Comparison of ENCODE assay signal across 9 mouse cellular contexts in genomic region chr8:120332379-120333229, GRCm38 (mm10).
DNase-seq lines count a peak whose midpoint lies in the region; TF ChIP-seq lines count a peak whose summit lies in the region.
"Had no signal": no experiment of that assay in that cellular context is flagged by ENCODE, and none has a peak within 500 bp of the region (broad histone marks: within the 10 kb centered on the region; RNA-seq: fewer than 3 reads in every experiment).

No protein-coding gene starts in this region.

- no peak for DNase-seq in left cerebral cortex, adult 2 months (ENCODE audit: extremely low spot score in 1 of 2, low spot score in 2 of 2)
- DNase-seq in left cerebral cortex, postnatal 36 days (ENCODE audit: low spot score in 2 of 2), result no peak
- DNase-seq in MN1 (ENCODE audit: low spot score), result peak; percentile 62
- DNase-seq in embryo, embryonic 11 days, result peak; percentile 65
- DNase-seq in natural killer cell, adult 2 months (ENCODE audit: low spot score in 2 of 2), result peak; percentile 39 to 55
- DNase-seq in adrenal gland, postnatal 4 days (ENCODE audit: low spot score in 2 of 2), result no peak
- no peak for DNase-seq in left cerebral cortex, adult 9 months (ENCODE audit: low spot score in 2 of 2)

- intact Hi-C loops in left cerebral cortex, adult 2 months (cut with DNase I), result no loop called here
- intact Hi-C loops in left cerebral cortex, postnatal 36 days (cut with DNase I), result no loop called here

- no peak overlapping the region for H3K27ac ChIP-seq in left cerebral cortex, adult 2 months

- TF ChIP-seq CTCF in left cerebral cortex, adult 2 months (IDR thresholded peaks at IDR 0.05), result peak; percentile 47

- H3K4me3 ChIP-seq in left cerebral cortex, adult 2 months, result no peak overlapping the region
- H3K4me3 ChIP-seq: erythroblast, embryonic 14.5 days; midbrain, embryonic 12.5 days had no signal

Comparison
In these comparisons a context has a peak if more than half of its experiments do, and no peak if none do; other contexts are left out.
1. DNase-seq: peak in MN1 (single experiment), embryo, embryonic 11 days (single experiment) and natural killer cell, adult 2 months (2 of 2); none in left cerebral cortex, adult 2 months (0 of 2), left cerebral cortex, postnatal 36 days (0 of 2), adrenal gland, postnatal 4 days (0 of 2) and left cerebral cortex, adult 9 months (0 of 2).